Mouse (Mus musculus): ENCODE data around the gene Adamtsl5. TPM values are rescaled to one million over a fixed set of nuclear protein-coding genes. Genes with fewer than 3 reads are reported as not detected.

Adamtsl5 gene
- polyA plus RNA-seq, 1 experiment = 8.8 TPM

DNA sequence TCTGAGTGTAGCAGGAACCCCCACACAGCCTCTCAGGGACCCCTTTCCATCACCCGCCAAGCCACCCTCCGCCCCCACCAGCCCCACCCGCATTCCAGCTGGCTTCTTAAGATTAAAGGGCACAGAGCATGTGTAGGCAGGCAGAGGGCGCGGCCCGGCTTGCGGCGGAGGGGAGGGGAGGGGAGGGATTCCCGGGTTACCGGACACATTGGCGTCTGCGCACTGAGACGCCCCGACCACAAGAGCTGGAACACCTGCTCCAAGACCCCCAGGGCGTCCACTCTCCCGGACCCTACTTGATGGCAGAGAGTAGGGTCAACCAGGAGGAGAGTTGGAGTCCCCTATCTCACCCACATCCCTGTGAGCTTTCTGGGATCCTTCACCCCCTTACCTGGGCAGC is 3.1 kb downstream of the Adamtsl5 start:
- H3K4me3 ChIP-seq (ENCODE audit: insufficient read depth, low read length) = no peak overlapping the region
- TF ChIP-seq CTCF (IDR thresholded peaks at IDR 0.05; ENCODE audit: low read depth, low read length) = no peak
- TF ChIP-seq POLR2A (IDR thresholded peaks at IDR 0.05; ENCODE audit: borderline replicate concordance, low read depth, low read length) = no peak
- no peak overlapping the region for H3K27ac ChIP-seq (ENCODE audit: insufficient read depth, low read depth, low read length)
- H3K4me1 ChIP-seq (ENCODE audit: control insufficient read depth, insufficient read depth, low read length) = peaks cover 3% of the 10 kb centered on the region; the same call in 1 of the 2 replicates

- Histone ChIP-seq H3K27ac (ENCODE audit: insufficient read depth, low read depth, low read length) (no peak overlapping the region), H3K4me1 (ENCODE audit: control insufficient read depth, insufficient read depth, low read length) (peaks cover 3% of the 10 kb centered on the region; the same call in 1 of the 2 replicates), H3K4me3 (ENCODE audit: insufficient read depth, low read length) (no peak overlapping the region)
- no peak for TF ChIP-seq POLR2A (IDR thresholded peaks at IDR 0.05; ENCODE audit: borderline replicate concordance, low read depth, low read length)
- TF ChIP-seq CTCF (IDR thresholded peaks at IDR 0.05; ENCODE audit: low read depth, low read length) = no peak
Measured at GRCm38 (mm10) chr10:80344131-80344661, 4.0 kb downstream of the Adamtsl5 start.

GRCm38 (mm10) chr10:80343425-80343895 is 4.8 kb downstream of the Adamtsl5 start:
- no peak overlapping the region for H3K27ac ChIP-seq (ENCODE audit: insufficient read depth, low read depth, low read length)
- peaks cover 3% of the 10 kb centered on the region; the same call in 1 of the 2 replicates for H3K4me1 ChIP-seq (ENCODE audit: control insufficient read depth, insufficient read depth, low read length)
- TF ChIP-seq CTCF (IDR thresholded peaks at IDR 0.05; ENCODE audit: low read depth, low read length) = no peak; the same call in 1 of the 2 replicates
- no peak for TF ChIP-seq POLR2A (IDR thresholded peaks at IDR 0.05; ENCODE audit: borderline replicate concordance, low read depth, low read length)
- H3K4me3 ChIP-seq (ENCODE audit: insufficient read depth, low read length) = no peak overlapping the region

- TF ChIP-seq CTCF (IDR thresholded peaks at IDR 0.05; ENCODE audit: low read depth, low read length) (no peak), POLR2A (IDR thresholded peaks at IDR 0.05; ENCODE audit: borderline replicate concordance, low read depth, low read length) (no peak)
- Histone ChIP-seq H3K27ac (ENCODE audit: insufficient read depth, low read depth, low read length) (no peak overlapping the region), H3K4me1 (ENCODE audit: control insufficient read depth, insufficient read depth, low read length) (peaks cover 3% of the 10 kb centered on the region; the same call in 1 of the 2 replicates), H3K4me3 (ENCODE audit: insufficient read depth, low read length) (peak overlapping the region; percentile 15; the same call in 1 of the 2 replicates)
Measured at GRCm38 (mm10) chr10:80342749-80343424, 5.3 kb downstream of the Adamtsl5 start.

DNA sequence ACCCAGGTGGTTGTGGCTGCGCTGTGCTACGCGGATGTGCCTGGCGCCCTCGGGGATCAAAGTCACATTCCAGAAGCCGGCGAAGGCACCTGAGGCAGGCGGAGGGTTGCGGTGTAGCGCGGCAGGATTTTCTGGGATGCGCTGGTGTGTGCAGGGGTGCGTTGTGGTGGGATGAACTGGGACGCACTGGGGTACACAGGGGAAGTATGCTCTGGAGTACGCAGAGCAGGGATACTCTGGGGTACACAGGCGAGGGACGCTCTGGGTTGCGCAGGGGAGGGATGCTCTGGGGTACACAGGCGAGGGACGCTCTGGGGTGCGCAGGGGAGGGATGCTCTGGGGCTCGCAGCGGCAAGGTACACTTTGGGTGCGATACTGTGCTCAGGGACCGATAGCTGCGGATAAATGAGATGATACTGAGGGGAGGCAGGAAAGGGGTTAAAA is 5.9 kb downstream of the Adamtsl5 start:
- Histone ChIP-seq H3K4me1 (ENCODE audit: control insufficient read depth, insufficient read depth, low read length) (peaks cover 3% of the 10 kb centered on the region; the same call in 1 of the 2 replicates), H3K4me3 (ENCODE audit: insufficient read depth, low read length) (no peak overlapping the region), H3K27ac (ENCODE audit: insufficient read depth, low read depth, low read length) (no peak overlapping the region)
- TF ChIP-seq CTCF (IDR thresholded peaks at IDR 0.05; ENCODE audit: low read depth, low read length) (no peak), POLR2A (IDR thresholded peaks at IDR 0.05; ENCODE audit: borderline replicate concordance, low read depth, low read length) (no peak)

GRCm38 (mm10) chr10:80341491-80342304 is 6.5 kb downstream of the Adamtsl5 start:
- no peak for TF ChIP-seq POLR2A (IDR thresholded peaks at IDR 0.05; ENCODE audit: borderline replicate concordance, low read depth, low read length)
- no peak for TF ChIP-seq CTCF (IDR thresholded peaks at IDR 0.05; ENCODE audit: low read depth, low read length)
- no peak overlapping the region for H3K27ac ChIP-seq (ENCODE audit: insufficient read depth, low read depth, low read length)
- no peak overlapping the region for H3K4me3 ChIP-seq (ENCODE audit: insufficient read depth, low read length)
- peaks cover 3% of the 10 kb centered on the region; the same call in 1 of the 2 replicates for H3K4me1 ChIP-seq (ENCODE audit: control insufficient read depth, insufficient read depth, low read length)

DNA sequence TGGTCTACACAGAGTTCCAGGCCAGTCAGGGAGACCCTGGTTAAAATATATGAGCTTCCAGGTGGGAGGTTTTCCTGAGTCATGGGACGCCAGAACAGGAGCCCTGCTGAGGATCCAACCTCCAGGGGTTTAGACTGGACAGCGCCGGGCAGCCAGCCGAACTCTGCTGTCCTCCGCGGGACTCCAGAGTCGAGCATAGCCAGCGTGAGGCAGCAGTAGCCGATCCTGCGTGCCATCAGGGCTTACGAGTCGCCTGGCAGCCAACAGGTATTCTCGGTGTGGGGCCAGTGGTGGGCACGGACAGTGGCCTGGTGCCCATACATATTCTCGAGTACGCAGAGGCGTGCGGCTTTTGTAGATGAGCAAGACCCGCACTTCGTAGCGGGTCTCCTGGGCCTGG is 7.2 kb downstream of the Adamtsl5 start:
- Histone ChIP-seq H3K27ac (ENCODE audit: insufficient read depth, low read depth, low read length) (no peak overlapping the region), H3K4me1 (ENCODE audit: control insufficient read depth, insufficient read depth, low read length) (peaks cover 3% of the 10 kb centered on the region; the same call in 1 of the 2 replicates), H3K4me3 (ENCODE audit: insufficient read depth, low read length) (no peak overlapping the region)
- TF ChIP-seq POLR2A (IDR thresholded peaks at IDR 0.05; ENCODE audit: borderline replicate concordance, low read depth, low read length) = no peak
- TF ChIP-seq CTCF (IDR thresholded peaks at IDR 0.05; ENCODE audit: low read depth, low read length) = no peak

GRCm38 (mm10) chr10:80339941-80340750 is 8.1 kb downstream of the Adamtsl5 start:
- Histone ChIP-seq H3K4me3 (ENCODE audit: insufficient read depth, low read length) (no peak overlapping the region), H3K27ac (ENCODE audit: insufficient read depth, low read depth, low read length) (no peak overlapping the region), H3K4me1 (ENCODE audit: control insufficient read depth, insufficient read depth, low read length) (peaks cover 3% of the 10 kb centered on the region; the same call in 1 of the 2 replicates)
- TF ChIP-seq POLR2A (IDR thresholded peaks at IDR 0.05; ENCODE audit: borderline replicate concordance, low read depth, low read length) (no peak), CTCF (IDR thresholded peaks at IDR 0.05; ENCODE audit: low read depth, low read length) (peak; percentile 94)

GRCm38 (mm10) chr10:80336263-80336662 is 11.9 kb downstream of the Adamtsl5 start:
- TF ChIP-seq POLR2A (IDR thresholded peaks at IDR 0.05; ENCODE audit: borderline replicate concordance, low read depth, low read length) (no peak), CTCF (IDR thresholded peaks at IDR 0.05; ENCODE audit: low read depth, low read length) (no peak)
- Histone ChIP-seq H3K27ac (ENCODE audit: insufficient read depth, low read depth, low read length) (no peak overlapping the region), H3K4me3 (ENCODE audit: insufficient read depth, low read length) (no peak overlapping the region), H3K4me1 (ENCODE audit: control insufficient read depth, insufficient read depth, low read length) (no peaks in the 10 kb centered on the region)
